Mouse (Mus musculus) mouse trophoblast stem cell (cell line): ENCODE measurements around the gene 1700020N15Rik.
"Not testable (repeated sequence)": the region's sequence is repeated elsewhere in the genome, so short reads cannot be mapped to it uniquely, and the experiment has no call there.

ENCODE experiments used
- in situ Hi-C, 2 experiments: fragments of 300-500 bp; cut with MseI, MboI; formaldehyde crosslinking; loops; 2 replicates in 1 of 2; 3 replicates in 1 of 2; pipeline ENCODE4 v1.15.1; 2025

The 1700020N15Rik gene

DNA sequence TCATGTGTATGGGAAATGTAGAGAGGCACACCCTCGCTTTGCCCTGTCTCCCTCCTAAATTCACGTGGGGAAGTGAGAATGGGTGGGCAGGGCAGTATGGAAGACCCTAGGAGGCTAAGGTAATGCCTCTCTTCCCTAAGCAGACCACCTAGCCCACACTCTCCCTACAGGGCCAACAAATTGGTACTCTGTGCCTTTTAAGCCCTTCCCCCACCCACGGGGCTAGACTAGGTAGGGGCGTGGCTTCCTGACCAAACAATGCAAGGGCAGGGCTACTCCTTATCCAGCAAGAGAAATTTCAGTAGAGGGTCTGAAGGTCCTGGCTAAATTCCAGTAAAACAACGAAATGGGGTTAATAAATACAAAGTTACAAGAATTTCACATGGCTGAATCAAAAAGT is at the start of gene 1700020N15Rik:
Gene 1700020N15Rik (plus strand): TSS at position 301 of the 400 bp plus-strand sequence.
- in situ Hi-C loops, result not testable (repeated sequence)

DNA sequence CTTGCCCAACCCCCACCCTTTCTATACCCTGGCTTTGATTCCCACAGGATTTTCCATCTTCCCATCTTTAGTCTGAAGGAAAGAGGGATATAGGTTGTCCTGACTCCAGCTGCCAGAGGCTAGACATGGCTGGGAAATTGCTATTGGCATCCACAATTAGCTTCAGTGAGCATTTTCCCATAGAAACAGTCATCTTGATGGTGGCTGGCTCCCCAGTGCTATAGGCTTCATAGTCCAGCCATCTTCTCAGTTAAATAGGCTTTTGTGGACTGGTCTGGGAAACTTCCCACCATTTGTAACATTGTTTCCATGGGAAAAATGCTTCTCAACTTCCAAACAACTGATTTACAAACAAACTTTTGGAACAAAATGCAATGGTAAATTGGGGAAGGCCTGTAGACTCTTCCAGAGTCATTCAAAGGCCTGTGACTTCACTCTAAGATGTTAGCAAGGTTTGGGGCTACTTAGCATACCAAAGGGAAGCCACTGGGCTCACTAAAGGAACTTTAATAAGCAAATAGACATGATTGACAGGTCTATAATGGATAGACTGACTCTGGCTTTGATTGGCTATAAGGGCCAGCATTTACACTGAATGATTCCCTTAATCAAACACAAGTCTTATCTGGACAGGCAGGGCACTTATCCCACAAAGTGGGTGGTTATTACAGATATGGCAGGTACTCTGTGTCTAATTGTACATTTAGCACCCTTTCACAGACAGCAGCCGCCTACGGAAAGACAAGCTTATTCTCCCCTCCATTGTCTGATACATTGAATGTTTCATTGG is 31.9 kb downstream of the 1700020N15Rik start:
- in situ Hi-C loops, result no loop called here
